27 mouse cellular contexts compared by ENCODE assay signal in genomic region chr9:19690281-19690680, GRCm38 (mm10). TPM values are rescaled to one million over a fixed set of nuclear protein-coding genes. Genes with fewer than 3 reads are reported as not detected.
"Had no signal": no experiment of that assay in that cellular context is flagged by ENCODE, and none has a peak within 500 bp of the region (broad histone marks: within the 10 kb centered on the region; RNA-seq: fewer than 3 reads in every experiment).

No protein-coding gene starts in this region.

- H3K27me3 ChIP-seq: midbrain, embryonic 12.5 days; neural tube, embryonic 13.5 days; neural tube, embryonic 15.5 days; stomach, embryonic 15.5 days had no signal

- H3K4me1 ChIP-seq: midbrain, embryonic 10.5 days; midbrain, embryonic 12.5 days; neural tube, embryonic 13.5 days; neural tube, embryonic 15.5 days; stomach, embryonic 15.5 days had no signal

- ATAC-seq: midbrain, embryonic 16.5 days had no signal

- H3K4me2 ChIP-seq: lung, embryonic 14.5 days; midbrain, embryonic 12.5 days; neural tube, embryonic 13.5 days; neural tube, embryonic 15.5 days; stomach, embryonic 15.5 days had no signal

- DNase-seq: lung, adult 18-20 months; lung, embryonic 14.5 days; lung, postnatal 10 days; lung, postnatal 4 days; midbrain, embryonic 14.5 days; retina, postnatal 1 day; right cerebral cortex, adult 18-20 months; right cerebral cortex, postnatal 25 days; right cerebral cortex, postnatal 4 days; spleen, adult 18-20 months; thymus, adult 2 months; thymus, postnatal 25 days; thymus, postnatal 4 days had no signal

- H3K9ac ChIP-seq: lung, embryonic 14.5 days; midbrain, embryonic 12.5 days; neural tube, embryonic 13.5 days; neural tube, embryonic 15.5 days; stomach, embryonic 15.5 days had no signal

- H3K4me3 ChIP-seq: midbrain, embryonic 10.5 days; midbrain, embryonic 12.5 days; myocyte; neural tube, embryonic 13.5 days; neural tube, embryonic 15.5 days; stomach, embryonic 15.5 days had no signal

- H3K36me3 ChIP-seq: midbrain, embryonic 10.5 days; midbrain, embryonic 12.5 days; neural tube, embryonic 13.5 days; neural tube, embryonic 15.5 days; stomach, embryonic 15.5 days had no signal

- H3K27ac ChIP-seq: midbrain, embryonic 10.5 days; midbrain, embryonic 12.5 days; neural tube, embryonic 13.5 days; neural tube, embryonic 15.5 days; stomach, embryonic 15.5 days; stomach, postnatal 0 days had no signal

- H3K9me3 ChIP-seq: stomach, embryonic 15.5 days had no signal

RNA-seq across cellular contexts. Expression of gene Olfr857, which starts 19.0 kb away (rescaled TPM):
- total RNA-seq: megakaryocyte-erythroid progenitor cell, adult 5-6 weeks had no signal
- polyA plus RNA-seq: liver, embryonic 16.5 days; lung, embryonic 14.5 days; lung, embryonic 16.5 days; midbrain, embryonic 10.5 days; midbrain, embryonic 12.5 days; midbrain, embryonic 14.5 days; midbrain, embryonic 16.5 days; myocyte; neural tube, embryonic 11.5 days; neural tube, embryonic 13.5 days; neural tube, embryonic 15.5 days; small intestine, adult 2 months; stomach, embryonic 15.5 days; stomach, postnatal 0 days; testis, adult 2 months; thymus, adult 2 months had no signal
